13 mouse cellular contexts compared by ENCODE assay signal in the genomic region with DNA sequence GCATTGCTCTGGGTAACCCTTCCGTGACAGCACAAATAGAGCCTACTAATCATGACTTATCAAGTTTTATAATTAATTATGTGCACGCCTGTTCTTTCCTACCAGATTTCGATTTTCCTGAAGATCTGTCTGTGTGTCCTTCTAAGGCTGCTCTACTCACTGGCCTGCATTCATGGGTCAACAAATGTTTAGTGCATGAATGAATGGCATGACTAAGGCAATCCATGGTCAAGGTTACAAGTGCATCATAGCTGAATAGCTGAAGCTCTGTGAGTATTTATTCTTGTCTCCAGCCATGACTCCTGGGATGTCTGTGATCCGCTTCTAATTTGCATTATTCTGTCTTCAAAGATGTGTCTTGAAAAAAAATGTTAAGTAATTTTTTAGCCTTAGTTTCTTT.
"Had no signal": no experiment of that assay in that cellular context is flagged by ENCODE, and none has a peak within 500 bp of the region (broad histone marks: within the 10 kb centered on the region; RNA-seq: fewer than 3 reads in every experiment).

No protein-coding gene starts in this region.

- DNase-seq: gastrocnemius, adult 2 months; gastrocnemius, postnatal 10 days; gastrocnemius, postnatal 25 days; heart, adult 2 months; heart, postnatal 14 days; heart, postnatal 36 days; kidney, adult 18-20 months; kidney, adult 8-10 months; kidney, postnatal 10 days; kidney, postnatal 25 days; liver; liver, embryonic 13.5 days; liver, postnatal 0 days had no signal
